Mouse (Mus musculus) midbrain, embryonic 11.5 days (tissue): ENCODE measurements at regions not wholly inside any gene's neighbourhood (a gene's known extent, or its start where the extent isn't known, plus 50 kb on each side); places are given as distances from the start of the nearest gene placed in this dataset.

Experiments used
- ATAC-seq: fragments of 200-750 bp; cut with Nextera tagmentation; 2 replicates; pipeline ENCODE4 v1.8.0; 2017; ENCODE audit warnings: moderate TSS enrichment, moderate library complexity; ENCODE audit not compliant: low FRiP score
- DNase-seq: peaks from one replicate; pipeline ENCODE4 v3.0.0; 2015; ENCODE audit warnings: low spot score; ENCODE audit errors: missing footprints
- H3K27ac ChIP-seq: fragments of 300-500 bp; sonication (generic); 2 replicates; pipeline ENCODE4 v1.5.1; 2014; ENCODE audit warnings: low read depth, low read length
- H3K27me3 ChIP-seq: fragments of 300-500 bp; sonication (generic); 2 replicates; pipeline ENCODE4 v1.6.1; 2014; ENCODE audit warnings: mild to moderate bottlenecking, low read length, moderate library complexity, mixed read lengths; ENCODE audit not compliant: control insufficient read depth, insufficient read depth
- H3K36me3 ChIP-seq: fragments of 300-500 bp; sonication (generic); 2 replicates; pipeline ENCODE4 v1.6.1; 2014; ENCODE audit warnings: mild to moderate bottlenecking, low read length, moderate library complexity, mixed read lengths; ENCODE audit not compliant: control insufficient read depth, insufficient read depth
- H3K4me1 ChIP-seq: fragments of 300-500 bp; sonication (generic); 2 replicates; pipeline ENCODE4 v1.6.1; 2014; ENCODE audit warnings: low read length; ENCODE audit not compliant: control insufficient read depth, insufficient read depth
- H3K4me2 ChIP-seq: fragments of 300-500 bp; sonication (generic); 2 replicates; pipeline ENCODE4 v1.6.1; 2014; ENCODE audit warnings: mild to moderate bottlenecking, moderate library complexity
- H3K4me3 ChIP-seq: fragments of 300-500 bp; sonication (generic); 2 replicates; pipeline ENCODE4 v1.5.1; 2014; ENCODE audit warnings: low read depth, low read length
- H3K9ac ChIP-seq: fragments of 300-500 bp; sonication (generic); 2 replicates; pipeline ENCODE4 v1.6.1; 2014; ENCODE audit warnings: low read length
- H3K9me3 ChIP-seq: fragments of 300-500 bp; sonication (generic); 2 replicates; pipeline ENCODE4 v1.6.1; 2016; ENCODE audit warnings: low read length; ENCODE audit not compliant: control insufficient read depth
- WGBS: fragments of 180-500 bp; shearing (Covaris S2); extraction: QIAGEN DNeasy Blood & Tissue Kit; methylation state at CpG from one replicate; pipeline ENCODE4 v1.1.7; 2014; 5-methylcytosine and 5-hydroxymethylcytosine counted together

DNA sequence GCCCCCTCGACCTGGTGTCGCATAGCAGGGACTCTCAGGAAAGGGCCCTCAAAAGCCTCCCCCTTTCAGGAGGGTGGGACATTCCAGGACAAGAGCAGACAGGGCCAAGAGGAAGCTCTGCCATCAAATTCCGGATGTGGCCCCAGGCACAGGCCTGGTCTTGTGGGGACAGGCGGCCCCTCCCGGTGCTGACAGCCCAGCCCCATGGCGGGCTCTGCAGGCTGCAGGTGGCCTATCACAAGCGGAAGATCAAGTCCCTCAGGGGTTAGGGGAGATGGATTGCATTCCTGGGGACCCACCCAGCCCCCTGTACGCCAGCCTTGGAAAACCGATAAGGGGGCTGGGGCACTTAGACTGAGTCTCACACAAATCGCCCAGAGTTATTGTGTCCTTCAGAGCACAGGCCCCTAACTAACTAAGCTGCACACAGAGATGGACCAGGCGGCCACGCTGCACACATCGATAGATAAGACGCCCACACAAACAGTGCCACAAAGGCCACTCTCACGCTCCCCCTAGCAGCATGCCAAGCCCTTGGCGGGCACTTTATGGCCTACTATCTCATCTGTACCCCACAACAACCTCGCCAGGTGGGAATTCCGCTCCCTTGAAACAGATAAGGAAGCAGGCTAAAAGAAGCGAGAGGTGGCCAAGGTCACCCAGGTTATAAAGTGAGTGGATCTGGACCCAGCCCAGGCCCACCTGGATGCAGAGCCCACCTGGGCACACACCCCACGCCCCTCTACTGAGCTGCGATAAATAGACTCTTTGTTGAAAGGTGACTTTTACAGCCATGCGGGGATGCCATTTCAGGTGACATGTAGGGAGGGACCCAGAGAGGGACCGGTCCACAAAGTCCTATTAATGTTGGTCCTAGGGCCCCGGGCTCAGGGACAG, 55.5 kb downstream of the Gm5294 start:
- H3K27me3 ChIP-seq = no peaks in the 10 kb centered on the region
- no peaks in the 10 kb centered on the region for H3K9me3 ChIP-seq
- no peak for DNase-seq
- no peak overlapping the region for H3K27ac ChIP-seq
- no peak overlapping the region for H3K4me2 ChIP-seq
- ATAC-seq = no peak
- no peaks in the 10 kb centered on the region for H3K4me1 ChIP-seq
- WGBS = 80% methylated on average over 24 of the region's 24 CpGs
- no peak overlapping the region for H3K4me3 ChIP-seq
- H3K36me3 ChIP-seq = no peaks in the 10 kb centered on the region
- H3K9ac ChIP-seq = no peak overlapping the region

DNA sequence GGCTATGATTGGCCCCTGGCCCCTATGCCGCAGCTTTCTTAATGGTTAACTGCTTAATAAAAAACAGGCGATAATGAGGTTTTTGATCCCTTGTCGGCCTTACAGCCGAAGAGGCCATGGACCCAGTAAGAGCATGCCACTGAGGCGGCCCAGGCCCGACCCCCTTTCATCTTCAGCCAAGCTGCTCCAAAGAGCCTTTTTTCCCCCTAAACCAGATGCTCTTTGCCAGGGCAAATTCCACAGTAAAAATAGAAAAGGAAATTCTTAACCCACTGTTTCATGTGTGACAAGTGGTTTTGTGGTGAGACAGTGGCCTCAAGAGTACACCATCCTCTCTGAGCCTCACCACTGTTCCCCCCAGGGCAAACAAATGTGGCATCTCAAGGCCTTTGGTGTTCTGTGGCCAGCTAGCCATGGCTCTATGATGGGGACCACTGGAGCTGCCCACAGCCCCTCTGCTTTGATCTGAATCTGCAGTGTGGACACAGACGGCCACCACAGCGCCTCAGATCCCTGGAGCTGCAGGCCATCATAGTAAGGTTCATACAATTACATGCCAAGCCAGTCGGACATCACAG, 61.9 kb downstream of the Gm5294 start:
- ATAC-seq = no peak
- H3K9ac ChIP-seq = no peak overlapping the region
- H3K27ac ChIP-seq = no peak overlapping the region
- no peaks in the 10 kb centered on the region for H3K36me3 ChIP-seq
- H3K9me3 ChIP-seq = no peaks in the 10 kb centered on the region
- DNase-seq = no peak
- H3K4me3 ChIP-seq = no peak overlapping the region
- WGBS = 65% methylated on average over 9 of the region's 9 CpGs
- H3K4me2 ChIP-seq = no peak overlapping the region
- H3K4me1 ChIP-seq = no peaks in the 10 kb centered on the region
- no peaks in the 10 kb centered on the region for H3K27me3 ChIP-seq

DNA sequence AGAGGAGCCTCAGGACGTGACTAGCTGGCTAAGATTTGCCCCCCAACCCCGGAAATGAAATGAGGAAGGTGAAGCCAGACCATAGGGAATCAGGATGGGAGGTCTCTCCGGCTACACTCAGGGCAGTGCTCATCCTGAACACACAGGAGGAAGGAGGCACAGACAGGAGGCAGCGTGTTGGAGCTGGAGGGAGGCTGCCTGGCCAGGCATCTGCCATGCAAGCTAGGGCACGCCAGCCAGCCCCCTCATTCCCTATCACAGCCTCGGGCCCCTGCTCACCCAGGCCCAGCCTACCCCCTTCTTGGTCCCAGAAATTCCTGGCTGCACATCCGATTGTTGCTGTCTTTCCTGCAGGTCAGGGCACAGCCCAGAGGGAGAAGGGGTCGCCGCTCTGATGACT, 63.7 kb downstream of the Gm5294 start:
- Histone ChIP-seq H3K4me3 (no peak overlapping the region), H3K9ac (no peak overlapping the region), H3K27ac (no peak overlapping the region), H3K4me2 (no peak overlapping the region), H3K36me3 (no peaks in the 10 kb centered on the region), H3K27me3 (no peaks in the 10 kb centered on the region), H3K4me1 (no peaks in the 10 kb centered on the region), H3K9me3 (no peaks in the 10 kb centered on the region)
- ATAC-seq (no peak), DNase-seq (no peak)
- 75% methylated on average over 9 of the region's 9 CpGs for WGBS

DNA sequence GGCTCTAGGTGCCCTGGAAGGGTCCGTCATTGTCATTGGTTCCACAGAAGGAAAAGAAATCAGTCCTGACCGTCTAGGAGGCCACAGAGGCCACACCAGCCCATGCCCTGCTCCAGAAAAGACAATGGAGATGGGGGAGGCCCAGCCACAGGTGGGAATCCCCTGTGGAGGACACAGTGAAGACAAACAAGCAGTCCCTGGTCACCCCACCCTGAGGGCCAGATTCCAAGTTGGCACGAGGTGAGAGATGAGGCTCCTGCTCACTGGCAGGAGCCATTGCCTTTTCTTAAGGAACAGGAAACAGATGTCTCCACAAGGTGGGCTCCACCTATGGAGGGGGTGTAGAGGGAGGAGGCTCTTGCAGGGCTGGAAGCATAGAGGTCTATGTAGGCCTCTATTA, 66.0 kb downstream of the Gm5294 start:
- Histone ChIP-seq H3K27ac (no peak overlapping the region), H3K27me3 (no peaks in the 10 kb centered on the region), H3K4me3 (no peak overlapping the region), H3K4me1 (no peaks in the 10 kb centered on the region), H3K9me3 (no peaks in the 10 kb centered on the region), H3K36me3 (no peaks in the 10 kb centered on the region), H3K4me2 (no peak overlapping the region), H3K9ac (no peak overlapping the region)
- DNase-seq = no peak
- WGBS = 74% methylated on average over 3 of the region's 3 CpGs
- ATAC-seq = no peak

DNA sequence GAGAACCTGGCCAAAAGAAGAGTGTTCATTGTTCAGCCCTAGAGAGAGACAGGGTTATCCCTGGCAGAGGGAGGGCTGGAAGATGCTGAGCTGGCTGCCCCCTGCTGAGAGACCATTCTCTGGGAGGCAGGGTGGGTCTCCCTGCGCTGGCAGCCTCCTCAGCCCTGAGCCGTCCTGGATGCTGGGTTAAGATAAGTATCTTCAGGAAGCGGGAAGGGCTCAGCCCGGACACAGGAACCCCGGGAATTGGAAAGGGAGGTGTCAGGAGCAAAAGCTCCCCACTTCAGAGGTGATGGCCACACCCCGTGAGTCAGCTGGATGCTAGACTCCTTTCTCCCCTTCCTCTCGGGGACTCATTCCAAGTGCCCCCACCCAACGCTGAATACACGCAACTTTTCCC, 68.9 kb downstream of the Gm5294 start:
- H3K4me2 ChIP-seq = no peak overlapping the region
- H3K4me3 ChIP-seq = no peak overlapping the region
- WGBS = 61% methylated on average over 9 of the region's 9 CpGs
- no peaks in the 10 kb centered on the region for H3K36me3 ChIP-seq
- no peak overlapping the region for H3K9ac ChIP-seq
- no peak overlapping the region for H3K27ac ChIP-seq
- DNase-seq (no peak), ATAC-seq (no peak)
- H3K27me3 ChIP-seq = no peaks in the 10 kb centered on the region
- H3K9me3 ChIP-seq = no peaks in the 10 kb centered on the region
- no peaks in the 10 kb centered on the region for H3K4me1 ChIP-seq

GRCm38 (mm10) chr5:138889760-138890159, 69.9 kb downstream of the Gm5294 start:
- DNase-seq = no peak
- no peaks in the 10 kb centered on the region for H3K36me3 ChIP-seq
- WGBS = 88% methylated on average over 5 of the region's 5 CpGs
- H3K27me3 ChIP-seq = no peaks in the 10 kb centered on the region
- H3K4me3 ChIP-seq = no peak overlapping the region
- no peak overlapping the region for H3K27ac ChIP-seq
- H3K4me2 ChIP-seq = no peak overlapping the region
- ATAC-seq = no peak
- no peaks in the 10 kb centered on the region for H3K4me1 ChIP-seq
- no peaks in the 10 kb centered on the region for H3K9me3 ChIP-seq
- H3K9ac ChIP-seq = no peak overlapping the region

- no peak overlapping the region for H3K27ac ChIP-seq
- no peaks in the 10 kb centered on the region for H3K9me3 ChIP-seq
- no peak overlapping the region for H3K4me3 ChIP-seq
- H3K27me3 ChIP-seq = no peaks in the 10 kb centered on the region
- no peak overlapping the region for H3K9ac ChIP-seq
- no peaks in the 10 kb centered on the region for H3K36me3 ChIP-seq
- no peaks in the 10 kb centered on the region for H3K4me1 ChIP-seq
- WGBS = 93% methylated on average over 13 of the region's 13 CpGs
- no peak overlapping the region for H3K4me2 ChIP-seq
- no peak for DNase-seq
- no peak for ATAC-seq
These were observed 74.6 kb downstream of the Gm5294 start for GRCm38 (mm10) chr5:138894496-138894895.

DNA sequence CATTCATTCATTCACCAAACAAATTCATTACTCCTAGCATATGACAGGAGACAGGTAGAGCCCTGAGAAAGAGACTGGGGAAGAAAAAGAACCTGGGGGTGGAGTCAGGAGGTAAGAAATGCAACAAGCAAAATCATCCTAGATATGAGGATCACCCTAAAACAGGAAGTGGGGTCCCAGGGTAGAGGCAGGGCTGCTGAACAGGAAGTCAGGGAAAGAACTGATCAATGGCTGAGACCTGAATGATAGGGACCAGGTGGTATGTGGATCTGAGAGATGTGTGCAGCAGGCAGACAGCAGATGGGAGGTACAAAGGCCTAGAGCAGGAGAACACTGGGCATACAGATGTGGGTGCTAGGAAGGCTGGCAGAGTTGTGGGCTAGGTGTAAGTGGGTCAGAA, 77.4 kb downstream of the Gm5294 start:
- DNase-seq (no peak), ATAC-seq (no peak)
- Histone ChIP-seq H3K4me3 (no peak overlapping the region), H3K9me3 (no peaks in the 10 kb centered on the region), H3K4me1 (no peaks in the 10 kb centered on the region), H3K36me3 (no peaks in the 10 kb centered on the region), H3K9ac (no peak overlapping the region), H3K27me3 (no peaks in the 10 kb centered on the region), H3K27ac (no peak overlapping the region), H3K4me2 (no peak overlapping the region)

DNA sequence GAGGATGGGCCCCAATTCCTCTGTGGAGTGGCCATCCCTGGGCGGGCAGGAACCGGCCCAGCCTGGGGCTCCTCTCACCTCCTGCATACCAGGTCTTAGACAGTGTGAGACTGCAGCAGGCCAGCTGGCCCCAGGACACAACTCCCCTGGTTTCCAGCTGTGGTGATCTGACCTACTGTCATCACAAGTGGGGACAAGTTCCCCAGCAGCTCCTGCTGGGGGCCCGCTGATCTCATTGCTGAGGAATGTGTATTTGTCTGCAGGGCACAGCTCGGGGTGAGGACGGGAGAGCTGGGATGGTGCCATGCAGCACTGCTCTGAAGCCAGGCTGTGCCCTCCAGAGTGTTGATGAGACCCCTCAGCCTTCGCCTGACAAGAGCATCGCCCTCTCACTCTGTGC, 78.6 kb downstream of the Gm5294 start:
- ATAC-seq (no peak), DNase-seq (no peak)
- Histone ChIP-seq H3K4me3 (no peak overlapping the region), H3K4me2 (no peak overlapping the region), H3K9me3 (no peaks in the 10 kb centered on the region), H3K27ac (no peak overlapping the region), H3K27me3 (no peaks in the 10 kb centered on the region), H3K9ac (no peak overlapping the region), H3K4me1 (no peaks in the 10 kb centered on the region), H3K36me3 (no peaks in the 10 kb centered on the region)
- 62% methylated on average over 7 of the region's 7 CpGs for WGBS
